Mouse (Mus musculus): ENCODE results near the gene 9130019O22Rik. TPM values are rescaled to one million over a fixed set of nuclear protein-coding genes. Genes with fewer than 3 reads are reported as not detected.
A peak's percentile ranks its signal among the peaks of the same experiment; 100 is the strongest.

The 9130019O22Rik gene
- polyA plus RNA-seq, 1 experiment = 0.02 TPM

DNA sequence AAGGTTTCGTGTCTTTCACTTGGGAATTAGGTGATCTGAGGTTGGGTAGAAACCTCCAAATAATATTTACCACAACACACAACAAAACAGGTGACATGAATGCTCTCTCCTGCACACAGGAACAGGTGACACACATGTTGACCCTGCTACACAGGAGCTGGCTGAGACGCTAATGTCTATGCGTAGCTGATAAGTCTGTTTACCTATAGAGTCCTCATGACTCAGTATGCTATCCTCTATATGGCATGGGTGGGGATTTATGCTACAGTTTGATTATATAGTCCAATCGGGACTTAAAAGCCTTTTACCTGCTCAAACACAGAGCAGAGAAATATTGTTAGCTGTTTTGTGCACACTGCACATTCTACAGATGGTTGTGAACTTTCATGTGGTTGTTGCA lies 26.7 kb downstream of the 9130019O22Rik start:
- Histone ChIP-seq H3K27me3 (ENCODE audit: control insufficient read depth) (peaks cover 45% of the 10 kb centered on the region), H3K4me3 (replicated peaks) (no peak overlapping the region), H3K9me3 (ENCODE audit: control insufficient read depth, low read length) (no peaks in the 10 kb centered on the region), H3K36me3 (ENCODE audit: control insufficient read depth) (no peaks in the 10 kb centered on the region), H3K4me1 (ENCODE audit: control insufficient read depth) (peaks cover 10% of the 10 kb centered on the region)
- no peak for TF ChIP-seq TAL1 (IDR thresholded peaks at IDR 0.05; ENCODE audit: low read length)
- TF ChIP-seq GATA1 (IDR thresholded peaks at IDR 0.05; ENCODE audit: low read length) = no peak

DNA sequence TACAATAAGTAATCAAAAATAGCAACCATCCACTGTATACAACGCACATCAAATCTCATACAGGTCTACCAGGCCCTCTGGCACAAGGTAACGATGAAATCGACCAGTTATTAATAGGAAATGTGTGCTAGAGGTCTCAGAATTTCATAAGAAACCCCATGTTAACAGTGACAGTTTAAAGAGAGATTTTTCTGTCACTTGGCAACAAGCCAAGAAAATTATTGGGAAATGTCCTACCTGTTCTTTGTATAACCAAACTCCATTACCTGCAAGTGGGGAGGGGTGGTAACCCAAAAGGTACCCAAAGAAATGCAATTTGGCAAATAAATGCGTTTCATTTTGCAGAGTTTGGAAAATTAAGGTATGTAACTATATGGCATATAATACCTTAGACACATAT lies 28.5 kb downstream of the 9130019O22Rik start:
- no peak for TF ChIP-seq TAL1 (IDR thresholded peaks at IDR 0.05; ENCODE audit: low read length)
- TF ChIP-seq GATA1 (IDR thresholded peaks at IDR 0.05; ENCODE audit: low read length) = no peak
- Histone ChIP-seq H3K36me3 (ENCODE audit: control insufficient read depth) (no peaks in the 10 kb centered on the region), H3K4me1 (ENCODE audit: control insufficient read depth) (peaks cover 6% of the 10 kb centered on the region)

DNA sequence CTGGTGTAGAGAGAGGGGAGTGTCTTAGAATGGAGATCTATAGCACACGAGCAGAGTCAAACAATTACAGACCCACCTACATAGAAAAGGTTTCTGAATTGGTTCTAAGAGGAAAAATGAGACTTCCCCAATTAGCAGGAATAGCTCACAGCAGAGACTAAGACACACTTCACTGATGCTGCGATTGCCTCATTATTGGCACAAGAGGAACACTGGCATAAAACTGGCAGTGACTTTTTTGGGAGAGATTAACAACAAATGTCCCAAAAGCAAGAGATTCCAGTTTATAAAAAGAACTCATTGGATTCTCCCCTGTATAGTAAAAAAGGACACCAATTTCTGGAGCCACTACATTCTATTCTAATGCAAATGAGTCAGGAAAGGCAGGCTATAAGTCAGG lies 29.1 kb downstream of the 9130019O22Rik start:
- TF ChIP-seq GATA1 (IDR thresholded peaks at IDR 0.05; ENCODE audit: low read length) = no peak
- peaks cover 26% of the 10 kb centered on the region for H3K27me3 ChIP-seq (ENCODE audit: control insufficient read depth)
- H3K9me3 ChIP-seq (ENCODE audit: control insufficient read depth, low read length) = no peaks in the 10 kb centered on the region
- peaks cover 3% of the 10 kb centered on the region for H3K4me1 ChIP-seq (ENCODE audit: control insufficient read depth)
- no peak overlapping the region for H3K4me3 ChIP-seq (replicated peaks)
- no peaks in the 10 kb centered on the region for H3K36me3 ChIP-seq (ENCODE audit: control insufficient read depth)

More for the DNA sequence above, 28.5 kb downstream of the 9130019O22Rik start:
- Histone ChIP-seq H3K9me3 (ENCODE audit: control insufficient read depth, low read length) (no peaks in the 10 kb centered on the region), H3K27me3 (ENCODE audit: control insufficient read depth) (peaks cover 31% of the 10 kb centered on the region), H3K4me3 (replicated peaks) (no peak overlapping the region)

DNA sequence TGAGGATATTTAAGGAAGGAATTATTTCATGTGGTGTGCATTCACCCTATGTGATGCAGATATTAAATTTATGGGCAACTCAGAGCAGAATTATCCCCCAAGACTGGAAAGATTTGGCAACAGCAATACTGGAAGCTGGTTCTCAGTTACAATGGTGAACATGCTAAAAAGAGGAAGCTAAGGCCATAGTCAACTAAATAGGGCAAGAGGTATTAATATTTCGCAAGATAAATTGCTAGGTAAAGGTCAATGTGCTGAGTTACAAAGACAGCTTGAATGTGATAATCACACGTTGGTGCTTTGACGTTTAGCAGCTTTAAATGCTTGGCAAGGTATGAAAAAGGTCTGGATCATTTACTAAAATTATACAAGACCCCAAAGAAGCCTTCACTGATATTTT lies 31.2 kb downstream of the 9130019O22Rik start:
- no peak for TF ChIP-seq GATA1 (IDR thresholded peaks at IDR 0.05; ENCODE audit: low read length)
- no peak for TF ChIP-seq TAL1 (IDR thresholded peaks at IDR 0.05; ENCODE audit: low read length)
- peaks cover 19% of the 10 kb centered on the region for H3K27me3 ChIP-seq (ENCODE audit: control insufficient read depth)
- H3K4me1 ChIP-seq (ENCODE audit: control insufficient read depth) = no peaks in the 10 kb centered on the region; the same call in 1 of the 2 replicates
- H3K4me3 ChIP-seq (replicated peaks) = no peak overlapping the region
- H3K36me3 ChIP-seq (ENCODE audit: control insufficient read depth) = no peaks in the 10 kb centered on the region
- no peaks in the 10 kb centered on the region for H3K9me3 ChIP-seq (ENCODE audit: control insufficient read depth, low read length)

DNA sequence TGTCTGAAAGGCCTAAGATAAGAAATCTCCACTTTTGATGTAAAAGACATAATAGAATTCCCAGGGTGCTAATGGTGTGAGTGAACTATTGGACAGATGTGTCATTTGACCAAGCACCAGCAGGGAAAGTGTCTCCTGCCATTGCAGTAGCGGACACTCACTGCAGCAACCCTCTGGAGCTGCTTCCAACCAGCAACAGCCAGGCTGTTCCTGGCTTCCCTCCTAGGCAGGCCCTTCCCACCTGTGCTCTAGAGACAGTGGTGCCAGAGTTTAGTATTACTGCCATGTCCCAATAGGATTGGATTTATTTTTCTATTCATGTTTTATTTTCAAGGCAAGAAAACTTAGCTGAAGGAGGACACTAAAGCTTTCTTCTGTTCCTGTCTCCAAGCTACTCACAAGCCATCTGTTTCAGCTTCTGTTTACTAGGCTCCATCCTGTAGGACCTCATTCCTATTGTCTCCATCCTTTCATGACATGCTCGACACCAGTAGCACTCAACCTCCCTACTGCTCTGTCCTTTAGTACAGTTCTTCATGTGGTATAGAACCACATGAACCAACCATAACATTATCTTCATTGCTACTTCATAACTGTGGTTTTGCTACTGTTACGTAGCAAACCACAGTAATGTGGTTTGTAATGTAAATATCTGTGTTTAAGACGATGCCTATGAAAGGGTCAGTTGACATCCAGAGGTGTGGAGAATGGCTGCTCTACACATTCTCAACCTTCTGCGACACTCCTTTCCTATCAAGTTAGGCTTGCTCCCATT lies 35.5 kb downstream of the 9130019O22Rik start:
- no peak for TF ChIP-seq GATA1 (IDR thresholded peaks at IDR 0.05; ENCODE audit: low read length)
- no peak for TF ChIP-seq TAL1 (IDR thresholded peaks at IDR 0.05; ENCODE audit: low read length)
- H3K9me3 ChIP-seq (ENCODE audit: control insufficient read depth, low read length) = no peaks in the 10 kb centered on the region
- no peak overlapping the region for H3K4me3 ChIP-seq (replicated peaks)
- H3K4me1 ChIP-seq (ENCODE audit: control insufficient read depth) = peaks cover 6% of the 10 kb centered on the region
- H3K27me3 ChIP-seq (ENCODE audit: control insufficient read depth) = peaks cover 7% of the 10 kb centered on the region
- no peaks in the 10 kb centered on the region for H3K36me3 ChIP-seq (ENCODE audit: control insufficient read depth)

DNA sequence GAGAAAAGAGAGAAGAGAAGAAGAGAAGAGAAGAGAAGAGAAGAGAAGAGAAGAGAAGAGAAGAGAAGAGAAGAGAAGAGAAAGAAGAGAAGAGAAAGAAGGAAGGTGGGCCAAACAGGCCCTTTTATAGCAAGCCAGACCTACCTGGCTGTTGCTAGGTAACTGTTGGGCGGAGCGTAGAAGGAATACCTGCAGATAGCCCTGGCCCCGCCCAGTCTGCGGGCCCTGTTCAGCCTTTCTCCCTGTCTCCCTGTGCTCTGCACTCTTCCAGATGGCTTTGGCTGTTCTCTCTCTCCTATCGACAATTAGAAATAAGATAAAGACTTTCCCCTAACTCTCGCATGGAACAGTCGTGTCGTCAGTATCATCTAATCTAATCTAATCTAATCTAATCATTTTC lies 40.3 kb downstream of the 9130019O22Rik start:
- TF ChIP-seq TAL1 (IDR thresholded peaks at IDR 0.05; ENCODE audit: low read length) = no peak
- no peak for TF ChIP-seq GATA1 (IDR thresholded peaks at IDR 0.05; ENCODE audit: low read length)
- peaks cover 12% of the 10 kb centered on the region for H3K27me3 ChIP-seq (ENCODE audit: control insufficient read depth)
- peaks cover 8% of the 10 kb centered on the region for H3K36me3 ChIP-seq (ENCODE audit: control insufficient read depth)
- peaks cover 27% of the 10 kb centered on the region for H3K4me1 ChIP-seq (ENCODE audit: control insufficient read depth)
- H3K9me3 ChIP-seq (ENCODE audit: control insufficient read depth, low read length) = peaks cover 3% of the 10 kb centered on the region; the same call in 1 of the 2 replicates
- H3K4me3 ChIP-seq (replicated peaks) = no peak overlapping the region

DNA sequence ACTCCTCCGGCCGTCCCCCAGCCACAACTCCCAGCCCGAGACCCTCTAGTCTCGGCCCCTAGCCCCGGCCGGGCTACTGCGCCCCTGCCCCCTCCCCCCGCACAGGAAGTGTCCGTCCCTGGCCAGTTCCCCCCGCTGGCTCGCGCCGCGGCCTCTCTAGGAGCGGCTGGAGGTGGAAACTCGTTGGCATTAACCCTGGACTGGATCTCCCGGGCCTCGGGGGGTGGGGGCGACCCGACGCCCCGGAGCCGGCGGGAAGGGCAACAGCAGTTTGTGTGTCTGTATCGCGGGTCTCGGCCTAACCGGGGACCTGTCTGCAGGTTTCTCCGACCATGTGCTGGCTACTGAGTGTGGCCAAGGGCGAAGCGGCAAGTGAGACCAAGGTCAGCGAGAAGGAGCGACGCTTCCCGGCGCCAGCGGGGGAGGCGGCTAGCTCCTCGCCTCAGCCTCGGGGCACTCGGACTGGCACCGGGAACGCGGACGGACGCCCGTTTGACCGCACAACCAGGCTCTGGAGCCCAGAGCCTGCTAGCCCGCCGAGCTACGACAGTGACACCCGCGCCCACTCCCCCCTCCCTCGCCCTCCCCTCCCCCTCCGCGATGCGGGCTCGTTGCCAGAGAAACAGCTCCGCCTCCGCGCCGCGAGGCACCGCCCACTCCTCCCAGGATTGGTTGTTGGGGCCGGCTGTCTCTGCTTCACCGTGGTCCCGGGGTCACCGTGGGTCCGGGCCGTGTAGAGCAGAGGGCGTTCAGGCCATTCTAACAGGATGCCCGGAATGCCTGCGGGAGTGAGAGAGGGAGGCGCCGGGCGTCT lies 41.2 kb downstream of the 9130019O22Rik start, which contains the start of gene Zfp768:
Gene Zfp768, minus strand, starts transcription at position 78 of the 814 bp plus-strand sequence.
- peaks cover 3% of the 10 kb centered on the region; the same call in 1 of the 2 replicates for H3K9me3 ChIP-seq (ENCODE audit: control insufficient read depth, low read length)
- peaks cover 27% of the 10 kb centered on the region for H3K4me1 ChIP-seq (ENCODE audit: control insufficient read depth)
- peak within 1 kb of the TSS; percentile 89 for H3K4me3 ChIP-seq (replicated peaks)
- H3K36me3 ChIP-seq (ENCODE audit: control insufficient read depth) = peaks cover 8% of the 10 kb centered on the region
- TF ChIP-seq TAL1 (IDR thresholded peaks at IDR 0.05; ENCODE audit: low read length) (no peak), GATA1 (IDR thresholded peaks at IDR 0.05; ENCODE audit: low read length) (no peak)
- H3K27me3 ChIP-seq (ENCODE audit: control insufficient read depth) = peaks cover 12% of the 10 kb centered on the region

DNA sequence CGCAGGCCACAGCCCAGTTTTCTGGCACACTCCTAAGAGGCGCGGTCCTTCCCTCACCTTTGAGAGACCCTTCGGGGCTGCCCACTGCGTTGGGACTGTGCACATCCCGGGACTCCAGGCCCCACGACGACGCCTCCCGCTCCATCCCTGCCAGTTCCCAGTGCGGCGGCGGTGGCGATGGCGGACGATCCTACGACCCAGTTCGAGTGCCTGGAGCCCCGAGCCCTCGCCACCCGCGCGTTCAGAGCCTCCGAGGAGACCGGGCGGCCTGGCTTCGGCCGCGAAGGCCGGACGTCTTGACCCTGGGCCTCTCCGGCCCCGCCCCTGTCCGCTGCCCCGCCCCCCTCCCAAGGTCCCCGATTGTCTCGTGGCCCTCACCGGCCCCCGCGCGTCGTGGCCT lies 41.9 kb downstream of the 9130019O22Rik start:
- H3K36me3 ChIP-seq (ENCODE audit: control insufficient read depth) = peaks cover 8% of the 10 kb centered on the region
- H3K4me3 ChIP-seq (replicated peaks) = peak overlapping the region; percentile 89
- TF ChIP-seq GATA1 (IDR thresholded peaks at IDR 0.05; ENCODE audit: low read length) (no peak), TAL1 (IDR thresholded peaks at IDR 0.05; ENCODE audit: low read length) (no peak)
- peaks cover 3% of the 10 kb centered on the region; the same call in 1 of the 2 replicates for H3K9me3 ChIP-seq (ENCODE audit: control insufficient read depth, low read length)
- H3K4me1 ChIP-seq (ENCODE audit: control insufficient read depth) = peaks cover 27% of the 10 kb centered on the region
- H3K27me3 ChIP-seq (ENCODE audit: control insufficient read depth) = peaks cover 12% of the 10 kb centered on the region

DNA sequence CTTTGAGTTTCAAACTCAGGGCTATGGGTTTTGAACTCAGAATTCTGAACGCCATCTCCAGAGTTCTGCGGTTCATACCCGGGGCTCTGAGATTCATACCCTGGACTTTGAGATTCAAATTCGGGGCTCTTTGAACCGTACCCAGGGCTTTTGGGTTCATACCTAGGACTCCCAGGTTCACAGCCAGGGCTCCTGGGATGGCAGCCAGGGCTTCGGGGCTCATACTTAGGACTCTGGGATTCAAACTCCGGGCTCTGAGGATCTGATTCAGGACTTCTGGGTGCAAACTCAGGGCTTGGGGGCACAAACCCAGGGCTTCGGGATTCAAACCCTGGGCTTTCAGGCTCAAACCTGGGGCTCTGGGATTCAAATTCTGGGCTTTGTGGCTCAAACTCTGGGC lies 42.6 kb downstream of the 9130019O22Rik start:
- TF ChIP-seq GATA1 (IDR thresholded peaks at IDR 0.05; ENCODE audit: low read length) = no peak
- TF ChIP-seq TAL1 (IDR thresholded peaks at IDR 0.05; ENCODE audit: low read length) = no peak
- H3K36me3 ChIP-seq (ENCODE audit: control insufficient read depth) = peaks cover 8% of the 10 kb centered on the region
- H3K9me3 ChIP-seq (ENCODE audit: control insufficient read depth, low read length) = peaks cover 3% of the 10 kb centered on the region; the same call in 1 of the 2 replicates
- no peak overlapping the region for H3K4me3 ChIP-seq (replicated peaks)
- peaks cover 27% of the 10 kb centered on the region for H3K4me1 ChIP-seq (ENCODE audit: control insufficient read depth)
- peaks cover 12% of the 10 kb centered on the region for H3K27me3 ChIP-seq (ENCODE audit: control insufficient read depth)
